ENCODE assay signal across 8 mouse cellular contexts in the genomic region with DNA sequence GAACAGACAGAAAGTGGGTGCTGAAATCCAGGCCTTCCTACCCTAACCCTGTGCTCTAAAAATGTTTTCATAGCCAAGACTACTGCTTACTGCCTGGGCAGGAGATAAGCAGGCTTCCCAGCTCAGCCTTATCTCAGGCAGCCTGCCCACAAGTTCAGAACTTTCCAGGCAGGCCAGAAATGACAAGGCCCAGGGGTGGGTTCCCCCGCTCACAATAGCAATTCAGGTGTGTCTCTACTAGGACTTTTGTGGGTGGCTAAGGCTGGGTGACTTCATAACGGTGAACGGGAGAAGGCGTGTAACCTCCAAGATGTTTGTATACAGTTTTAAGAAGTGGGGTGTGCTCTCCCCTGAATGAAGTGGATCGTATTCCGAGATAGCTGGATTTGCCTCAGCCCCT. TPM values are rescaled to one million over a fixed set of nuclear protein-coding genes. Genes with fewer than 3 reads are reported as not detected.
DNase-seq lines count a peak whose midpoint lies in the region; ATAC-seq and TF ChIP-seq lines count a peak whose summit lies in the region.

No protein-coding gene starts in this region.

- H3K36me3 ChIP-seq in ES-E14 (ENCODE audit: control insufficient read depth, insufficient read depth, low read length, poor library complexity, severe bottlenecking) (peaks cover 5% of the 10 kb centered on the region; the same call in 1 of the 2 replicates), myocyte (ENCODE audit: control insufficient read depth, insufficient read depth) (peaks cover 7% of the 10 kb centered on the region)
- H3K36me3 ChIP-seq in forebrain, embryonic 14.5 days (ENCODE audit: control insufficient read depth, insufficient read depth, low read length): peaks cover 34% of the 10 kb centered on the region
- H3K36me3 ChIP-seq in intestine, embryonic 16.5 days (ENCODE audit: control insufficient read depth, insufficient read depth, low read length): peaks cover 14% of the 10 kb centered on the region

- DNase-seq in adrenal gland, adult 2 months: peak; percentile 49
- no peak for DNase-seq in adrenal gland, postnatal 10 days
- no peak for DNase-seq in ES-E14 (ENCODE audit: low read depth, low spot score)
- DNase-seq in forebrain, embryonic 14.5 days (ENCODE audit: low spot score): no peak
- no peak for DNase-seq in right cerebral cortex, adult 18-20 months
- no peak for DNase-seq in cerebellum, adult 11-12 months

- peaks cover 18% of the 10 kb centered on the region for H3K79me2 ChIP-seq in myocyte (ENCODE audit: control insufficient read depth, insufficient read depth)

- H3K27ac ChIP-seq in ES-E14 (ENCODE audit: insufficient read depth, low read depth, low read length, poor library complexity, severe bottlenecking): no peak overlapping the region; the same call in 1 of the 2 replicates
- peak overlapping the region; percentile 94; the same call in 1 of the 2 replicates for H3K27ac ChIP-seq in forebrain, embryonic 14.5 days (ENCODE audit: low read depth, low read length)
- H3K27ac ChIP-seq in intestine, embryonic 16.5 days (ENCODE audit: low read length): peak overlapping the region; percentile 99

- H3ac ChIP-seq in myocyte (ENCODE audit: control insufficient read depth, insufficient read length): peak overlapping the region; percentile 57

- peak overlapping the region; percentile 84 to 99 for H3K4me3 ChIP-seq in ES-E14 (ENCODE audit: insufficient read depth in 1 of 2, low read depth in 1 of 2, low read length in 2 of 2, poor library complexity in 1 of 2, severe bottlenecking in 1 of 2)
- peak overlapping the region; percentile 70 for H3K4me3 ChIP-seq in forebrain, embryonic 14.5 days (ENCODE audit: low read depth, low read length)
- peak overlapping the region; percentile 84 for H3K4me3 ChIP-seq in intestine, embryonic 16.5 days (ENCODE audit: low read length)
- H3K4me3 ChIP-seq in myocyte: peak overlapping the region; percentile 51

- H3K4me1 ChIP-seq in ES-E14 (ENCODE audit: control insufficient read depth in 2 of 2, insufficient read depth in 2 of 2, low read length in 2 of 2, poor library complexity in 1 of 2): peaks cover 2 to 20% of the 10 kb centered on the region in 2 experiments; a peak in 3 of 4 replicates
- peaks cover 5% of the 10 kb centered on the region for H3K4me1 ChIP-seq in forebrain, embryonic 14.5 days (ENCODE audit: control insufficient read depth, insufficient read depth, low read length)
- H3K4me1 ChIP-seq in intestine, embryonic 16.5 days (ENCODE audit: control insufficient read depth, insufficient read depth, low read length): peaks cover 10% of the 10 kb centered on the region

- peak overlapping the region; percentile 70 for H3K4me2 ChIP-seq in forebrain, embryonic 14.5 days (ENCODE audit: low read length)
- peak overlapping the region; percentile 62 for H3K4me2 ChIP-seq in intestine, embryonic 16.5 days (ENCODE audit: low read depth, low read length)
- peak overlapping the region; percentile 94 for H3K4me2 ChIP-seq in myocyte (ENCODE audit: low read depth)

- ATAC-seq in forebrain, embryonic 14.5 days: 0 out of 2 replicates have a peak, but pooled peaks have one; percentile 0
- ATAC-seq in intestine, embryonic 16.5 days: peak; percentile 61

- no peak for TF ChIP-seq POLR2A in myocyte (IDR thresholded peaks at IDR 0.05; ENCODE audit: insufficient read length, low read depth)

- no peaks in the 10 kb centered on the region for H3K9me3 ChIP-seq in ES-E14 (ENCODE audit: control insufficient read depth, insufficient read depth, low read depth, low read length)
- H3K9me3 ChIP-seq in forebrain, embryonic 14.5 days (replicated peaks; ENCODE audit: control insufficient read depth, low read length): no peaks in the 10 kb centered on the region
- H3K9me3 ChIP-seq in intestine, embryonic 16.5 days (ENCODE audit: control insufficient read depth, low read length): no peaks in the 10 kb centered on the region

- peak overlapping the region; percentile 96 for H3K9ac ChIP-seq in ES-E14 (ENCODE audit: insufficient read depth, low read depth, low read length, poor library complexity, severe bottlenecking)
- peak overlapping the region; percentile 77 for H3K9ac ChIP-seq in forebrain, embryonic 14.5 days (ENCODE audit: low read length)
- peak overlapping the region; percentile 87 for H3K9ac ChIP-seq in intestine, embryonic 16.5 days (ENCODE audit: low read depth, low read length)

- in situ Hi-C loops in ES-E14 (cut with MboI; ENCODE audit: low sequenced_read_pairs in 2 of 2, unreplicated experiment in 2 of 2): no loop called here

- 11% methylated on average over 6 of the region's 6 CpGs for WGBS in forebrain, embryonic 14.5 days
- 6% methylated on average over 6 of the region's 6 CpGs for WGBS in intestine, embryonic 16.5 days

- H3K27me3 ChIP-seq in forebrain, embryonic 14.5 days (replicated peaks; ENCODE audit: control insufficient read depth, insufficient read depth, low read length): no peaks in the 10 kb centered on the region
- H3K27me3 ChIP-seq in intestine, embryonic 16.5 days (replicated peaks; ENCODE audit: control insufficient read depth, insufficient read depth, low read length): no peaks in the 10 kb centered on the region
- H3K27me3 ChIP-seq in myocyte (ENCODE audit: control insufficient read depth, insufficient read depth, insufficient read length): no peaks in the 10 kb centered on the region

TF ChIP-seq in ES-E14, 5 proteins besides CTCF, POLR2A, EP300 and RAD21:
- TF ChIP-seq MAFK (IDR thresholded peaks at IDR 0.05; ENCODE audit: insufficient read depth, low read depth, low read length): no peak
- no peak for TF ChIP-seq HCFC1 (IDR thresholded peaks at IDR 0.05; ENCODE audit: borderline replicate concordance, insufficient read depth, low read length)
- TF ChIP-seq ZNF384 (IDR thresholded peaks at IDR 0.05; ENCODE audit: low read depth, low read length): no peak

TF ChIP-seq in myocyte, 11 proteins besides CTCF, POLR2A, EP300 and RAD21:
- no peak for TF ChIP-seq E2F4 (IDR thresholded peaks at IDR 0.05; ENCODE audit: insufficient read depth)
- no peak for TF ChIP-seq USF1 (IDR thresholded peaks at IDR 0.05; ENCODE audit: low read depth)
- no peak for TF ChIP-seq TCF3 (IDR thresholded peaks at IDR 0.05; ENCODE audit: insufficient read length, low read depth)
- no peak for TF ChIP-seq POLR2AphosphoS2 (IDR thresholded peaks at IDR 0.05; ENCODE audit: insufficient read length, low read depth)
- TF ChIP-seq SRF (IDR thresholded peaks at IDR 0.05; ENCODE audit: control insufficient read depth, insufficient read length, low read depth): no peak
- no peak for TF ChIP-seq TCF12 (IDR thresholded peaks at IDR 0.05; ENCODE audit: insufficient read depth, poor library complexity, severe bottlenecking)
- TF ChIP-seq MYOD1 (IDR thresholded peaks at IDR 0.05; ENCODE audit: control insufficient read depth in 1 of 3, insufficient read length in 2 of 3, low read depth in 2 of 3): no peak
- TF ChIP-seq MAX (IDR thresholded peaks at IDR 0.05; ENCODE audit: low read depth): no peak
- no peak for TF ChIP-seq CEBPB (IDR thresholded peaks at IDR 0.05; ENCODE audit: insufficient read depth, poor library complexity, severe bottlenecking)
- no peak for TF ChIP-seq MYOG (IDR thresholded peaks at IDR 0.05; ENCODE audit: control insufficient read depth in 1 of 3, insufficient read depth in 1 of 3, insufficient read length in 2 of 3, low read depth in 2 of 3)
- TF ChIP-seq REST (IDR thresholded peaks at IDR 0.05; ENCODE audit: insufficient read depth, insufficient read length): no peak
TF ChIP-seq in myocyte: peak in this region for 0.

RNA-seq across cellular contexts. Expression of gene Hmbs, which starts 0.7 kb away (rescaled TPM):
- total RNA-seq in adrenal gland, adult 2 months (2021): 10 to 100 TPM; 80.7 to 92.6 TPM
- polyA plus RNA-seq in adrenal gland, adult 2 months (2012; rRNA removed): 75.0 and 80.6 TPM in 2 replicates
- 100 to 1,000 TPM in 1 of 2 experiments, 10 to 100 TPM in 1; 86.7 to 101 TPM for total RNA-seq in adrenal gland, postnatal 10 days (2021)
- 69.9 and 71.3 TPM in 2 replicates for total RNA-seq in ES-E14 (2012; rRNA removed)
- polyA plus RNA-seq in forebrain, embryonic 14.5 days (2014; fragmentation: Nextera tagmentation; extraction: Ambion mirVana): 68.5 and 74.3 TPM in 2 replicates
- 134 and 155 TPM in 2 replicates for polyA plus RNA-seq in intestine, embryonic 16.5 days (2015; fragmentation: Nextera tagmentation; extraction: Ambion mirVana)
- 31.5 TPM for polyA plus RNA-seq in myocyte (2012; fragmentation: generic; extraction: Trizol)

RNA-seq across cellular contexts. Expression of gene H2afx, which starts 8.8 kb away (rescaled TPM):
- 10 to 100 TPM; 28.1 to 37.4 TPM for total RNA-seq in adrenal gland, adult 2 months (2021)
- polyA plus RNA-seq in adrenal gland, adult 2 months (2012; rRNA removed): 124 and 134 TPM in 2 replicates
- total RNA-seq in adrenal gland, postnatal 10 days (2021): 10 to 100 TPM; 87.2 to 99.6 TPM
- 967 and 1,137 TPM in 2 replicates for total RNA-seq in ES-E14 (2012; rRNA removed)
- 215 and 240 TPM in 2 replicates for polyA plus RNA-seq in forebrain, embryonic 14.5 days (2014; fragmentation: Nextera tagmentation; extraction: Ambion mirVana)
- 268 and 278 TPM in 2 replicates for polyA plus RNA-seq in intestine, embryonic 16.5 days (2015; fragmentation: Nextera tagmentation; extraction: Ambion mirVana)
- polyA plus RNA-seq in myocyte (2012; fragmentation: generic; extraction: Trizol): 123 TPM

RNA-seq across cellular contexts. Expression of gene Dpagt1, which starts 17.5 kb away (rescaled TPM):
- total RNA-seq in adrenal gland, adult 2 months (2021): 10 to 100 TPM; 28.2 to 36.1 TPM
- polyA plus RNA-seq in adrenal gland, adult 2 months (2012; rRNA removed): 55.8 and 68.2 TPM in 2 replicates
- 10 to 100 TPM; 25.2 to 27.7 TPM for total RNA-seq in adrenal gland, postnatal 10 days (2021)
- total RNA-seq in ES-E14 (2012; rRNA removed): 16.3 and 17.9 TPM in 2 replicates
- 38.2 and 39.7 TPM in 2 replicates for polyA plus RNA-seq in forebrain, embryonic 14.5 days (2014; fragmentation: Nextera tagmentation; extraction: Ambion mirVana)
- polyA plus RNA-seq in intestine, embryonic 16.5 days (2015; fragmentation: Nextera tagmentation; extraction: Ambion mirVana): 39.3 and 42.7 TPM in 2 replicates
- 26.3 TPM for polyA plus RNA-seq in myocyte (2012; fragmentation: generic; extraction: Trizol)

RNA-seq across cellular contexts. Expression of gene Vps11, which starts 18.2 kb away (rescaled TPM):
- total RNA-seq in adrenal gland, adult 2 months (2021): 10 to 100 TPM; 57.9 to 58.4 TPM
- polyA plus RNA-seq in adrenal gland, adult 2 months (2012; rRNA removed): 32.2 and 39.4 TPM in 2 replicates
- total RNA-seq in adrenal gland, postnatal 10 days (2021): 10 to 100 TPM; 42.3 to 47.3 TPM
- total RNA-seq in ES-E14 (2012; rRNA removed): 35.0 and 35.8 TPM in 2 replicates
- 33.3 and 33.8 TPM in 2 replicates for polyA plus RNA-seq in forebrain, embryonic 14.5 days (2014; fragmentation: Nextera tagmentation; extraction: Ambion mirVana)
- polyA plus RNA-seq in intestine, embryonic 16.5 days (2015; fragmentation: Nextera tagmentation; extraction: Ambion mirVana): 37.1 and 40.2 TPM in 2 replicates
- 26.4 TPM for polyA plus RNA-seq in myocyte (2012; fragmentation: generic; extraction: Trizol)

RNA-seq across cellular contexts. Expression of gene C2cd2l, which starts 23.2 kb away (rescaled TPM):
- 10 to 100 TPM; 46.1 to 59.0 TPM for total RNA-seq in adrenal gland, adult 2 months (2021)
- 100 and 106 TPM in 2 replicates for polyA plus RNA-seq in adrenal gland, adult 2 months (2012; rRNA removed)
- 10 to 100 TPM; 19.3 to 25.1 TPM for total RNA-seq in adrenal gland, postnatal 10 days (2021)
- 9.0 and 13.9 TPM in 2 replicates for total RNA-seq in ES-E14 (2012; rRNA removed)
- 16.3 and 22.2 TPM in 2 replicates for polyA plus RNA-seq in forebrain, embryonic 14.5 days (2014; fragmentation: Nextera tagmentation; extraction: Ambion mirVana)
- 15.3 and 16.5 TPM in 2 replicates for polyA plus RNA-seq in intestine, embryonic 16.5 days (2015; fragmentation: Nextera tagmentation; extraction: Ambion mirVana)
- 18.1 TPM for polyA plus RNA-seq in myocyte (2012; fragmentation: generic; extraction: Trizol)
